Mouse (Mus musculus): Measurements from ENCODE around the gene Sbf2. TPM values are rescaled to one million over a fixed set of nuclear protein-coding genes. Genes with fewer than 3 reads are reported as not detected.

Sbf2 gene
- polyA plus RNA-seq, 1 experiment from 2014 or later = 35.4 TPM

DNA sequence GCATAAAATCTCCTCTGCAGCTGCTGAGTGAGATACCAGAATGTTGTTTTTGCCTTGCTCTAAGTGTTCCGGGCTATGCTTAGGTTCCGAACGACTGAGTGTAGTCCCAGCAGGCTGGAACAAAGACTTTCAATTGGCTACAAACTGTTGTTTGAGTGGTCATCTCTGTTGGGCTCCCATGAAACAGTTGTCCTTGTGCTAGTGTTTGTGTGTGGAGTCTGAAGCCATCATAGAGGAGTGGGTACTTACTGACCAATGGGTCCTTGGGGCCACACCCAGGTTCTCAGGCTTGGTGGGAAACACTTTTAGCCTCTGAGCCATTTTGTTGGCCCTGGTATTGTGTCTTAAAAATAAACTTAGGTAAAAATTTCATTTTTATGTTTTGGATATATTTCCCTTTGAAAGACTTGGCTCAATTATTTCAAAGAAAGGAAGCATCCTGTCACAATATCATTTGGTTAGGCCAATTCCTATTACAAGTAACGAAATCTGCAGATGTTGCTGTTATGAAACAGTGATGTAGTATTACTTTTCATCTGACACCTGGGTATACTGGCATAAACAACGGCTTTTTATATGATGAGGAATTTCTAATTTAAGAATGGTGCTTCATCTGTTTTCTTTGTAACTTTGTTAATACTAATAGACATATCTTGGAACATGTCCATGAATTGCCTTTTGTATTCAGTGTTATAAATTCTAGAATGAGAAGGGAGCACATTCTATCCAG, 289.2 kb downstream of the Sbf2 start:
- 82% methylated on average over 5 of the region's 5 CpGs for WGBS (ENCODE audit: insufficient replicate concordance)
- H3K36me3 ChIP-seq (ENCODE audit: control insufficient read depth, insufficient read depth, low read length) = peaks cover 28% of the 10 kb centered on the region
- no peaks in the 10 kb centered on the region for H3K4me1 ChIP-seq (ENCODE audit: control insufficient read depth, insufficient read depth, low read length)
- ATAC-seq (replicated peaks; ENCODE audit: insufficient number of reproducible peaks, low FRiP score, low TSS enrichment) = no peak
- no peak overlapping the region for H3K27ac ChIP-seq (ENCODE audit: low read depth, low read length)
- no peaks in the 10 kb centered on the region for H3K27me3 ChIP-seq (ENCODE audit: control insufficient read depth, insufficient read depth, low read length)
- H3K9ac ChIP-seq (ENCODE audit: low read depth, low read length) = no peak overlapping the region
- no peak overlapping the region for H3K4me3 ChIP-seq (ENCODE audit: low read depth, low read length)
- no peak overlapping the region for H3K4me2 ChIP-seq
- H3K9me3 ChIP-seq (replicated peaks; ENCODE audit: control insufficient read depth, low read length) = 0 out of 2 replicates have a peak, but pooled peaks cover 3% of the 10 kb centered on the region

GRCm38 (mm10) chr7:110324852-110325251, 289.9 kb downstream of the Sbf2 start:
- H3K9me3 ChIP-seq (replicated peaks; ENCODE audit: control insufficient read depth, low read length) = 0 out of 2 replicates have a peak, but pooled peaks cover 3% of the 10 kb centered on the region
- no peak overlapping the region for H3K4me3 ChIP-seq (ENCODE audit: low read depth, low read length)
- 0 out of 2 replicates have a peak, but pooled peaks cover 2% of the 10 kb centered on the region for H3K4me1 ChIP-seq (ENCODE audit: control insufficient read depth, insufficient read depth, low read length)
- no peak overlapping the region for H3K27ac ChIP-seq (ENCODE audit: low read depth, low read length)
- no peak overlapping the region for H3K4me2 ChIP-seq
- peaks cover 28% of the 10 kb centered on the region for H3K36me3 ChIP-seq (ENCODE audit: control insufficient read depth, insufficient read depth, low read length)
- 84% methylated on average over 1 of the region's 1 CpGs for WGBS (ENCODE audit: insufficient replicate concordance)
- H3K27me3 ChIP-seq (ENCODE audit: control insufficient read depth, insufficient read depth, low read length) = no peaks in the 10 kb centered on the region
- ATAC-seq (replicated peaks; ENCODE audit: insufficient number of reproducible peaks, low FRiP score, low TSS enrichment) = no peak
- H3K9ac ChIP-seq (ENCODE audit: low read depth, low read length) = no peak overlapping the region

DNA sequence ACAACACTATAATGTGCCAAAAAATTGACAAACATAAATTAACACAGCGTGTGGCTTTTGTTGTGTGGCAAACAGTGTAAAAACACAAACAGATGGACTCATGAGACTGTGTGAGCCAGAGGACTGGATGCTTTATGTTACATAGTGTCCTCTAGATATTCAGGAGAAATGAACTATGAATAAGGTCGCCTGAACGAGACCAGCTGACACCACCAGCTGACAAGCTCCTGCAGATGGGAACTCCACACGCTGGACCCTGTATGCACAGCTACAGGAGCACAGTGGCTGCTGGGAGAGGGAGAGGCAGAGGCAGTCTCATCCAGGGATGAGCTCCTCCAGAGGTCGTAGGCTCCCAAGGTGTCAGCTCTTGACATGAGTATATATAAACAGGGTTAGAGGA, 293.6 kb downstream of the Sbf2 start:
- Histone ChIP-seq H3K36me3 (ENCODE audit: control insufficient read depth, insufficient read depth, low read length) (peaks cover 21% of the 10 kb centered on the region), H3K27me3 (ENCODE audit: control insufficient read depth, insufficient read depth, low read length) (no peaks in the 10 kb centered on the region), H3K4me1 (ENCODE audit: control insufficient read depth, insufficient read depth, low read length) (peaks cover 10% of the 10 kb centered on the region; the same call in 1 of the 2 replicates), H3K4me2 (no peak overlapping the region), H3K4me3 (ENCODE audit: low read depth, low read length) (no peak overlapping the region), H3K9me3 (replicated peaks; ENCODE audit: control insufficient read depth, low read length) (peaks cover 6% of the 10 kb centered on the region; the same call in 1 of the 2 replicates), H3K27ac (ENCODE audit: low read depth, low read length) (no peak overlapping the region), H3K9ac (ENCODE audit: low read depth, low read length) (no peak overlapping the region)
- no peak for ATAC-seq (replicated peaks; ENCODE audit: insufficient number of reproducible peaks, low FRiP score, low TSS enrichment)
- 79% methylated on average over 5 of the region's 5 CpGs for WGBS (ENCODE audit: insufficient replicate concordance)

- Histone ChIP-seq H3K4me3 (ENCODE audit: low read depth, low read length) (no peak overlapping the region), H3K4me1 (ENCODE audit: control insufficient read depth, insufficient read depth, low read length) (peaks cover 10% of the 10 kb centered on the region; the same call in 1 of the 2 replicates), H3K27ac (ENCODE audit: low read depth, low read length) (peak overlapping the region; percentile 50), H3K27me3 (ENCODE audit: control insufficient read depth, insufficient read depth, low read length) (no peaks in the 10 kb centered on the region), H3K36me3 (ENCODE audit: control insufficient read depth, insufficient read depth, low read length) (peaks cover 28% of the 10 kb centered on the region), H3K4me2 (no peak overlapping the region), H3K9me3 (replicated peaks; ENCODE audit: control insufficient read depth, low read length) (peaks cover 9% of the 10 kb centered on the region; the same call in 1 of the 2 replicates), H3K9ac (ENCODE audit: low read depth, low read length) (no peak overlapping the region)
- ATAC-seq (replicated peaks; ENCODE audit: insufficient number of reproducible peaks, low FRiP score, low TSS enrichment) = peak; percentile 71
- 29% methylated on average over 6 of the region's 6 CpGs for WGBS (ENCODE audit: insufficient replicate concordance)
Measured at GRCm38 (mm10) chr7:110318971-110319519, 295.7 kb downstream of the Sbf2 start.

- WGBS (ENCODE audit: insufficient replicate concordance) = 87% methylated on average over 4 of the region's 4 CpGs
Measured at GRCm38 (mm10) chr7:110317412-110317811, 297.3 kb downstream of the Sbf2 start.

DNA sequence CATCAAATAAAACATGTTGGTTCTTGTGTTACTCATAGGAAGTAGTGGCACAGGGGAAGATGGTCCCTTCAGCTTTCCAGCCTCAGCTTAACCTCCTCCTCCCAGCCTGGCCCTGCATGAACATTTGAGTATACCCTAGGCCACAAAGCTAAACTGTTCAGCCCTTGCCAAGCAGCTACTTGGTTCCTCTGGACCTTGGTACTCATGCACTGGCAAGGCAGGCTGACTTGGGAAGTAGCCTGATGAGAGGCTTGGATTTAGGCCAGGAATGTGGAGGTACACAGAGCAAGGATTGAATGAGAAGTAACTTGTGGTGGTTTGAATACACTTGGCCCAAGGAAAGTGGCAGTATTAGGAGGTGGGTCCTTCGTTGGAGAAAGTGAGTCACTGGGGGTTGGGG, 299.4 kb downstream of the Sbf2 start:
- H3K4me2 ChIP-seq = no peak overlapping the region
- H3K9me3 ChIP-seq (replicated peaks; ENCODE audit: control insufficient read depth, low read length) = peaks cover 9% of the 10 kb centered on the region; the same call in 1 of the 2 replicates
- H3K9ac ChIP-seq (ENCODE audit: low read depth, low read length) = no peak overlapping the region
- H3K27ac ChIP-seq (ENCODE audit: low read depth, low read length) = no peak overlapping the region
- no peaks in the 10 kb centered on the region for H3K27me3 ChIP-seq (ENCODE audit: control insufficient read depth, insufficient read depth, low read length)
- peaks cover 10% of the 10 kb centered on the region; the same call in 1 of the 2 replicates for H3K4me1 ChIP-seq (ENCODE audit: control insufficient read depth, insufficient read depth, low read length)
- H3K4me3 ChIP-seq (ENCODE audit: low read depth, low read length) = no peak overlapping the region
- no peak for ATAC-seq (replicated peaks; ENCODE audit: insufficient number of reproducible peaks, low FRiP score, low TSS enrichment)
- peaks cover 37% of the 10 kb centered on the region for H3K36me3 ChIP-seq (ENCODE audit: control insufficient read depth, insufficient read depth, low read length)
- 65% methylated on average over 1 of the region's 1 CpGs for WGBS (ENCODE audit: insufficient replicate concordance)

More at GRCm38 (mm10) chr7:110317412-110317811, 297.3 kb downstream of the Sbf2 start:
- no peak overlapping the region for H3K9ac ChIP-seq (ENCODE audit: low read depth, low read length)
- no peaks in the 10 kb centered on the region for H3K27me3 ChIP-seq (ENCODE audit: control insufficient read depth, insufficient read depth, low read length)
- no peak overlapping the region for H3K4me2 ChIP-seq
- H3K4me3 ChIP-seq (ENCODE audit: low read depth, low read length) = no peak overlapping the region
- peaks cover 10% of the 10 kb centered on the region; the same call in 1 of the 2 replicates for H3K4me1 ChIP-seq (ENCODE audit: control insufficient read depth, insufficient read depth, low read length)
- no peak overlapping the region for H3K27ac ChIP-seq (ENCODE audit: low read depth, low read length)
- peaks cover 33% of the 10 kb centered on the region for H3K36me3 ChIP-seq (ENCODE audit: control insufficient read depth, insufficient read depth, low read length)
- no peak for ATAC-seq (replicated peaks; ENCODE audit: insufficient number of reproducible peaks, low FRiP score, low TSS enrichment)
- peaks cover 9% of the 10 kb centered on the region; the same call in 1 of the 2 replicates for H3K9me3 ChIP-seq (replicated peaks; ENCODE audit: control insufficient read depth, low read length)

DNA sequence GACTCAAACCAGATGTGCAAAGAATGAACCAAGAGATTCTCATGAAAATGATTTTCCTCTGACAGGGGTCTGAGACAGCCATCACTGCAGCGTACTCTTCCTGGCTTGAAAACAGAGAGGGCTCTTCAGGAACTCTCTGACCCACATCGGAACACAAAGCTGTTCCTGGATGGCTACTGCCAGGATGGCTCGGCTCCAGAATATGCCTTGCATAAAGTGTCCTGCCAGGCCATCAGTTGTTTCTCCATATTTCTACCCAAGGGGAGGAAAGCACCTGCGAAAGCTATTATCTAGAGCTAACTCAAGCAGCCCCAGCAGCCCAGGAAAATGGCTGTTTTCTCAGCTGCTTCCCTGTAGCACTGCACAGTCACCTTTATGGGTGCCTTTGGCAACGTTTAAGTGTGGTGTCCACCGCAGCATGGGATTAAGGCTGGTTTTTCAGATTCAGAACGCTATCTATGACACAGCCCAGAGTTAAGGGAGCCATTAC, 300.3 kb downstream of the Sbf2 start:
- Histone ChIP-seq H3K4me1 (ENCODE audit: control insufficient read depth, insufficient read depth, low read length) (peaks cover 5% of the 10 kb centered on the region; the same call in 1 of the 2 replicates), H3K27me3 (ENCODE audit: control insufficient read depth, insufficient read depth, low read length) (no peaks in the 10 kb centered on the region), H3K9me3 (replicated peaks; ENCODE audit: control insufficient read depth, low read length) (peaks cover 9% of the 10 kb centered on the region; the same call in 1 of the 2 replicates), H3K4me2 (no peak overlapping the region), H3K9ac (ENCODE audit: low read depth, low read length) (no peak overlapping the region), H3K4me3 (ENCODE audit: low read depth, low read length) (no peak overlapping the region), H3K36me3 (ENCODE audit: control insufficient read depth, insufficient read depth, low read length) (peaks cover 37% of the 10 kb centered on the region), H3K27ac (ENCODE audit: low read depth, low read length) (no peak overlapping the region)
- ATAC-seq (replicated peaks; ENCODE audit: insufficient number of reproducible peaks, low FRiP score, low TSS enrichment) = no peak
- whole genome bisulfite sequencing (ENCODE audit: insufficient replicate concordance) = 85% methylated on average over 7 of the region's 7 CpGs

DNA sequence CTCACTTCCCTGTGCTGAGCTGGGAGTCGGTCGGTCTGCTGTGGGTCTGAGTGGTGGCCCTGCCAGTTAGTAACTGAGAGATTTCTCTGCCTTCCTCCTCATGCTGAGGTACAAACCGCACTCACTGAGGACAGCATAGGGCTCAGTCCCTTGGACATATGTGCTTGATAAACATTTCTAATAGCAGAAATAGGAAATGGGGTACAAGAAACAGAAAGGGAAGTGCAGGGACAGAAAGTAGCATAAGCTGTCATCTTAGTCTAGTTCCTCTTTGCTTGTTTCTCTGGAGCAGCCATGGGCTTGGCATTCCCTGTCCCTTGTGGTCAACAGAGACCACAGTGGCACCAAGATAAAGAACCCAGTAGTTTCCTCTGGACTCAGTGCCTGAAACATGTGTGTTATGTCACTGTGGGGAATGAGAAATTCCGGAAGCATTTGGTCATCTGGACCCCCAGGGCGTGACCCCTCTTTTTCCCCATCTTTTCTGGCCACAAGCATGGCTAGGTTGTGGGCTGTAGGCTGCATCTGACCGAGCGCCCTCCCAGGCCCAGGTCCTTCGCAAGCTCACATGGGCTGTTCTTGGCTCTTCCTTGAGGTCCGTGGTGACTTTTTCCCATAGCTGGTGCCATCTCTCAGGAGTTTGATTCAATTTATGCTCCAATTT, 301.2 kb downstream of the Sbf2 start:
- Histone ChIP-seq H3K4me2 (no peak overlapping the region), H3K27ac (ENCODE audit: low read depth, low read length) (no peak overlapping the region), H3K4me3 (ENCODE audit: low read depth, low read length) (no peak overlapping the region), H3K4me1 (ENCODE audit: control insufficient read depth, insufficient read depth, low read length) (no peaks in the 10 kb centered on the region), H3K9me3 (replicated peaks; ENCODE audit: control insufficient read depth, low read length) (peaks cover 9% of the 10 kb centered on the region; the same call in 1 of the 2 replicates), H3K36me3 (ENCODE audit: control insufficient read depth, insufficient read depth, low read length) (peaks cover 37% of the 10 kb centered on the region), H3K9ac (ENCODE audit: low read depth, low read length) (no peak overlapping the region), H3K27me3 (ENCODE audit: control insufficient read depth, insufficient read depth, low read length) (no peaks in the 10 kb centered on the region)
- ATAC-seq (replicated peaks; ENCODE audit: insufficient number of reproducible peaks, low FRiP score, low TSS enrichment) = no peak
- 82% methylated on average over 9 of the region's 9 CpGs for WGBS (ENCODE audit: insufficient replicate concordance)

Measured in heart, embryonic 11.5 days (tissue).